8 mouse cellular contexts compared by ENCODE assay signal in the genomic region with DNA sequence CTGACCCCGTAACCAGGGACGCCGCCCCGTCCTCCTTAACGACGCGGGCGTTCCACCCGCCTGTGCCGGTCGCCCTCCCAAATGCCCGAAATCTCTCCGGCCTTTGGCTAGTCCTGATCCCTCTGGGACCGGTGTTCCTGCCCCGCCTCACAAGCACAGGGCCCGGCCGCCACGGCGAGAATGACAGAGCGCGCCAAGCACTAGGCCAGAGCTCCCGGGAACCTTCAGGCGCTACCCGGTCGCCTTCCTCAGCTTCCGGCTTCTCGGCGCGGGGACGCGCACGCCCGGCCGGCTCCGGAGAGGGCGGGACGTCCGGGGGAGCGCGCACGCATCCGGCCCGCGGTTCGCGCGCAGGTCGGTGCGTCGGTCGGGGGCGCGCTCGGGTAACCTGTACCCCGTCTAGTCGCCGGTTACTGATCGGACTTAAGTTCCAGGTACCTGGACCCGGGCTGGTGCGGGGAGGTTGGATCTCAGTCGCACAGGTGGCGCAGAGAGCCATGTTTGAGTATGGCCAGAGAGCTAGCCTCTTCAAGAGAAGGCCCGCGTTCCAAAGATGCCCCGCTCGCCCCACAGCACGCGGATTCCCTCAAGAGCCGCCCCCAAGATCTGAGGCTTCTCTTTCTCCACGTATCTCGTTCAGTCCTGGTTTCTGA. TPM values are rescaled to one million over a fixed set of nuclear protein-coding genes. Genes with fewer than 3 reads are reported as not detected.
DNase-seq lines count a peak whose midpoint lies in the region; ATAC-seq lines count a peak whose summit lies in the region.

A gene (plus strand): TSS at position 41 of the 653 bp plus-strand sequence.

- intact Hi-C loops in gastrocnemius, postnatal 14 days (cut with DNase I; ENCODE audit: low total_unique reads), result no loop called here
- intact Hi-C loops in left cerebral cortex, postnatal 10 days (cut with DNase I), result loop anchor here (5.0 kb wide), 1 partner anchor 440 kb away; a partner anchor contains a TSS

- peak; percentile 89 for DNase-seq in adipocyte (ENCODE audit: low spot score)
- peak; percentile 90 for DNase-seq in embryo, embryonic 10 days (ENCODE audit: low spot score)
- peak; percentile 92 for DNase-seq in gastrocnemius, postnatal 14 days
- peak; percentile 86 to 95 for DNase-seq in left cerebral cortex, postnatal 10 days (ENCODE audit: extremely low spot score in 1 of 2, low spot score in 2 of 2)
- DNase-seq in right cerebral cortex, postnatal 25 days, result peak; percentile 93
- DNase-seq in urinary bladder, postnatal 4 days (ENCODE audit: low spot score in 2 of 2), result peak; percentile 90

- peak; percentile 61 for ATAC-seq in inflammation-experienced regulatory T-cells, adult 6 months
- peak; percentile 60 for ATAC-seq in megakaryocyte-erythroid progenitor cell, adult 5-6 weeks (replicated peaks; ENCODE audit: low FRiP score, low TSS enrichment, poor library complexity, severe bottlenecking)

RNA-seq across cellular contexts. Expression of the gene that starts here (rescaled TPM):
- total RNA-seq in gastrocnemius, postnatal 14 days (2021), result 10 to 100 TPM; 34.7 to 35.7 TPM
- polyA plus RNA-seq in inflammation-experienced regulatory T-cells, adult 6 months (2017; shearing (Covaris generic)), result 100 to 1,000 TPM in 2 of 3 experiments, 10 to 100 TPM in 1; 83.9 to 117 (median 107) TPM
- 10 to 100 TPM; 40.5 to 48.7 TPM for total RNA-seq in left cerebral cortex, postnatal 10 days (2021)
- 82.0 and 102 TPM in 2 replicates for total RNA-seq in megakaryocyte-erythroid progenitor cell, adult 5-6 weeks (2014; fragmentation: Nextera tagmentation)
- 32.2 and 50.5 TPM in 2 replicates for total RNA-seq in megakaryocyte-erythroid progenitor cell, adult 5-6 weeks (2017)

Comparison
In these comparisons a context has a peak if more than half of its experiments do, and no peak if none do; other contexts are left out.
1. Peak in every context shown above with its lines: DNase-seq and ATAC-seq.